25 mouse cellular contexts compared by ENCODE assay signal in the genomic region with DNA sequence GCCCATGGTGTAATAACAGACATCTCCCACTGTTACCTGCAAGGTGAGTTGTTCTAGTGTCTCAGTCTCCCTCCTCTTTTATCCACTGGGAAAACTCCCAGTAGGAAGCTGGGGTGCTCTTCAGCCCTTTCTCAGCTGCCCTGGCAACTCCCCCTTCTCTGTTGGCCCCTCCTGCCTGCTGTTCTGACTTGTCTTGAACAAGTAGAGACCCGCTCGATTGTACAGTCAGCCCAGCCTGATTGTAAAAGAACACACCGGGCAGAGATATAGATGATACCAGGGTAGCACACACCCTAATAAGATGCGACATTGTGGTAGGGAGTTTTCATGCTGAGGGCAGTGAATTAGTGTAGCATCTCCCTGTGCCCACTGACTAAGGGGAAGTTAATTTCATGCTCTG.
A peak's percentile ranks its signal among the peaks of the same experiment; 100 is the strongest.
DNase-seq lines count a peak whose midpoint lies in the region; ATAC-seq and TF ChIP-seq lines count a peak whose summit lies in the region.
"Had no signal": no experiment of that assay in that cellular context is flagged by ENCODE, and none has a peak within 500 bp of the region (broad histone marks: within the 10 kb centered on the region; RNA-seq: fewer than 3 reads in every experiment).

No protein-coding gene starts in this region.

- H3K4me3 ChIP-seq in hindbrain, embryonic 11.5 days (ENCODE audit: low read depth, low read length), result no peak overlapping the region
- H3K4me3 ChIP-seq in hindbrain, postnatal 0 days (ENCODE audit: low read length), result no peak overlapping the region
- no peak overlapping the region for H3K4me3 ChIP-seq in midbrain, embryonic 12.5 days
- H3K4me3 ChIP-seq in midbrain, embryonic 13.5 days (replicated peaks), result no peak overlapping the region
- H3K4me3 ChIP-seq in embryonic fibroblast, embryonic 13.5 days (ENCODE audit: insufficient read depth, low read length), result no peak overlapping the region
- H3K4me3 ChIP-seq in stomach, embryonic 16.5 days (replicated peaks; ENCODE audit: low read length), result no peak overlapping the region
- H3K4me3 ChIP-seq: embryonic facial prominence, embryonic 12.5 days; forebrain, embryonic 15.5 days; heart, embryonic 15.5 days; limb, embryonic 13.5 days; liver, embryonic 13.5 days; megakaryocyte, embryonic 14.5 days had no signal

- H3K27me3 ChIP-seq in hindbrain, embryonic 11.5 days (ENCODE audit: control insufficient read depth, insufficient read depth, low read length), result no peaks in the 10 kb centered on the region
- H3K27me3 ChIP-seq in hindbrain, postnatal 0 days (ENCODE audit: insufficient read depth, low read length), result no peaks in the 10 kb centered on the region
- H3K27me3 ChIP-seq in midbrain, embryonic 12.5 days, result no peaks in the 10 kb centered on the region
- H3K27me3 ChIP-seq in midbrain, embryonic 13.5 days, result no peaks in the 10 kb centered on the region
- H3K27me3 ChIP-seq in stomach, embryonic 16.5 days (ENCODE audit: control insufficient read depth, insufficient read depth, low read length), result no peaks in the 10 kb centered on the region
- H3K27me3 ChIP-seq: CH12.LX; embryonic facial prominence, embryonic 12.5 days; forebrain, embryonic 15.5 days; heart, embryonic 15.5 days; limb, embryonic 13.5 days; Patski had no signal

- no peak overlapping the region for H3K9ac ChIP-seq in hindbrain, embryonic 11.5 days (ENCODE audit: low read depth, low read length)
- H3K9ac ChIP-seq in hindbrain, postnatal 0 days (replicated peaks; ENCODE audit: low read length), result no peak overlapping the region
- H3K9ac ChIP-seq in midbrain, embryonic 12.5 days (replicated peaks), result no peak overlapping the region
- no peak overlapping the region for H3K9ac ChIP-seq in midbrain, embryonic 13.5 days (replicated peaks)
- H3K9ac ChIP-seq in stomach, embryonic 16.5 days (ENCODE audit: low read length), result no peak overlapping the region
- H3K9ac ChIP-seq: embryonic facial prominence, embryonic 12.5 days; forebrain, embryonic 15.5 days; heart, embryonic 15.5 days; limb, embryonic 13.5 days; liver, embryonic 13.5 days had no signal

- ATAC-seq in hindbrain, embryonic 11.5 days (ENCODE audit: low FRiP score), result peak; percentile 31
- no peak for ATAC-seq in hindbrain, postnatal 0 days
- peak; percentile 28; the same call in 1 of the 2 replicates for ATAC-seq in midbrain, embryonic 12.5 days (ENCODE audit: low FRiP score, low read depth)
- ATAC-seq in midbrain, embryonic 13.5 days, result no peak
- no peak for ATAC-seq in stomach, embryonic 16.5 days (ENCODE audit: insufficient read depth, low FRiP score)
- ATAC-seq: forebrain, embryonic 15.5 days; Patski had no signal

- no peak overlapping the region for H3K4me2 ChIP-seq in hindbrain, embryonic 11.5 days (replicated peaks; ENCODE audit: low read depth, low read length)
- no peak overlapping the region for H3K4me2 ChIP-seq in hindbrain, postnatal 0 days (ENCODE audit: low read depth, low read length)
- H3K4me2 ChIP-seq in midbrain, embryonic 12.5 days (replicated peaks), result no peak overlapping the region
- H3K4me2 ChIP-seq in midbrain, embryonic 13.5 days (replicated peaks), result no peak overlapping the region
- H3K4me2 ChIP-seq in stomach, embryonic 16.5 days (ENCODE audit: low read depth, low read length), result no peak overlapping the region
- H3K4me2 ChIP-seq: embryonic facial prominence, embryonic 12.5 days; forebrain, embryonic 15.5 days; heart, embryonic 15.5 days; limb, embryonic 13.5 days; liver, embryonic 13.5 days had no signal

- TF ChIP-seq POLR2A in embryonic fibroblast, embryonic 13.5 days (IDR thresholded peaks at IDR 0.05; ENCODE audit: low read depth, low read length), result no peak

- H3K9me3 ChIP-seq in hindbrain, embryonic 11.5 days (ENCODE audit: control insufficient read depth, low read length), result no peaks in the 10 kb centered on the region
- no peaks in the 10 kb centered on the region for H3K9me3 ChIP-seq in hindbrain, postnatal 0 days (ENCODE audit: low read length)
- no peaks in the 10 kb centered on the region for H3K9me3 ChIP-seq in midbrain, embryonic 12.5 days
- no peaks in the 10 kb centered on the region for H3K9me3 ChIP-seq in midbrain, embryonic 13.5 days
- no peaks in the 10 kb centered on the region for H3K9me3 ChIP-seq in stomach, embryonic 16.5 days (replicated peaks; ENCODE audit: control insufficient read depth, low read length)
- H3K9me3 ChIP-seq: embryonic facial prominence, embryonic 12.5 days; forebrain, embryonic 15.5 days; G1E; heart, embryonic 15.5 days; limb, embryonic 13.5 days; liver, embryonic 13.5 days; megakaryocyte, embryonic 14.5 days had no signal

- 61% methylated on average over 4 of the region's 4 CpGs for WGBS in hindbrain, embryonic 11.5 days
- WGBS in hindbrain, postnatal 0 days, result 24% methylated on average over 4 of the region's 4 CpGs
- 73% methylated on average over 4 of the region's 4 CpGs for WGBS in midbrain, embryonic 12.5 days
- WGBS in midbrain, embryonic 13.5 days, result 54% methylated on average over 4 of the region's 4 CpGs
- 54% methylated on average over 4 of the region's 4 CpGs for WGBS in stomach, embryonic 16.5 days

- no peak for TF ChIP-seq CTCF in hindbrain, postnatal 0 days (IDR thresholded peaks at IDR 0.05; ENCODE audit: low read depth)
- no peak for TF ChIP-seq CTCF in embryonic fibroblast, embryonic 13.5 days (IDR thresholded peaks at IDR 0.05; ENCODE audit: borderline replicate concordance, insufficient read depth, low read length)

- peaks cover 11% of the 10 kb centered on the region; the same call in 1 of the 2 replicates for H3K4me1 ChIP-seq in hindbrain, embryonic 11.5 days (replicated peaks; ENCODE audit: control insufficient read depth, insufficient read depth, low read length)
- peaks cover 42% of the 10 kb centered on the region for H3K4me1 ChIP-seq in hindbrain, postnatal 0 days (ENCODE audit: insufficient read depth, low read length)
- peaks cover 63% of the 10 kb centered on the region for H3K4me1 ChIP-seq in midbrain, embryonic 12.5 days
- H3K4me1 ChIP-seq in midbrain, embryonic 13.5 days (replicated peaks), result peaks cover 94% of the 10 kb centered on the region
- H3K4me1 ChIP-seq in embryonic fibroblast, embryonic 13.5 days (ENCODE audit: control insufficient read depth, insufficient read depth, low read length), result peaks cover 24% of the 10 kb centered on the region
- H3K4me1 ChIP-seq in stomach, embryonic 16.5 days (ENCODE audit: control insufficient read depth, insufficient read depth, low read length), result peaks cover 63% of the 10 kb centered on the region
- H3K4me1 ChIP-seq: liver, embryonic 13.5 days had no signal

- H3K36me3 ChIP-seq in hindbrain, embryonic 11.5 days (ENCODE audit: control insufficient read depth, insufficient read depth, low read length), result no peaks in the 10 kb centered on the region
- H3K36me3 ChIP-seq in hindbrain, postnatal 0 days (ENCODE audit: insufficient read depth, low read length), result no peaks in the 10 kb centered on the region
- 0 out of 2 replicates have a peak, but pooled peaks cover 3% of the 10 kb centered on the region for H3K36me3 ChIP-seq in midbrain, embryonic 12.5 days
- H3K36me3 ChIP-seq in midbrain, embryonic 13.5 days, result 0 out of 2 replicates have a peak, but pooled peaks cover 4% of the 10 kb centered on the region
- no peaks in the 10 kb centered on the region for H3K36me3 ChIP-seq in stomach, embryonic 16.5 days (ENCODE audit: control insufficient read depth, insufficient read depth, low read length)
- H3K36me3 ChIP-seq: forebrain, embryonic 15.5 days; G1E; heart, embryonic 15.5 days; liver, embryonic 13.5 days had no signal

- DNase-seq in hindbrain, embryonic 11.5 days (ENCODE audit: low spot score), result no peak
- DNase-seq in hindbrain, postnatal 0 days (ENCODE audit: low spot score), result no peak
- no peak for DNase-seq in gastrocnemius, adult 18-20 months (ENCODE audit: low spot score)
- DNase-seq: adrenal gland, postnatal 36 days; B cell, adult 2 months; cerebellum, adult 9-11 months; gastrocnemius, postnatal 36 days; heart, postnatal 4 days; kidney, postnatal 4 days; liver, embryonic 13.5 days; lung, adult 2 months; lung, postnatal 36 days; right cerebral cortex, postnatal 14 days had no signal

- H3K27ac ChIP-seq in hindbrain, embryonic 11.5 days (ENCODE audit: low read depth, low read length), result no peak overlapping the region
- no peak overlapping the region for H3K27ac ChIP-seq in hindbrain, postnatal 0 days
- no peak overlapping the region for H3K27ac ChIP-seq in midbrain, embryonic 12.5 days (replicated peaks)
- H3K27ac ChIP-seq in midbrain, embryonic 13.5 days, result no peak overlapping the region
- H3K27ac ChIP-seq in embryonic fibroblast, embryonic 13.5 days (ENCODE audit: insufficient read depth, low read length), result peak overlapping the region; percentile 48
- H3K27ac ChIP-seq in stomach, embryonic 16.5 days (ENCODE audit: low read length), result 0 out of 2 replicates have a peak overlapping the region, but pooled peaks have one; percentile 25
- H3K27ac ChIP-seq: embryonic facial prominence, embryonic 12.5 days; forebrain, embryonic 15.5 days; liver, embryonic 13.5 days had no signal

Comparison
In these comparisons a context has a peak if more than half of its experiments do, and no peak if none do; other contexts are left out.
1. ATAC-seq: peak in hindbrain, embryonic 11.5 days (single experiment) and midbrain, embryonic 12.5 days (single experiment); none in hindbrain, postnatal 0 days (single experiment), midbrain, embryonic 13.5 days (single experiment) and stomach, embryonic 16.5 days (single experiment).
2. H3K27ac ChIP-seq: peak in embryonic fibroblast, embryonic 13.5 days (single experiment) and stomach, embryonic 16.5 days (single experiment); none in hindbrain, embryonic 11.5 days (single experiment), hindbrain, postnatal 0 days (single experiment), midbrain, embryonic 12.5 days (single experiment) and midbrain, embryonic 13.5 days (single experiment).